Mouse (Mus musculus) bone marrow macrophage, adult 2 months (primary cell): ENCODE results near the gene Hoxb3. TPM values are rescaled to one million over a fixed set of nuclear protein-coding genes. Genes with fewer than 3 reads are reported as not detected.

Experiments used
- H3K27ac ChIP-seq: 2 replicates; pipeline ENCODE4 v1.5.1; 2012; ENCODE audit warnings: low read depth, low read length; ENCODE audit not compliant: insufficient read depth
- H3K4me1 ChIP-seq: 2 replicates; pipeline ENCODE4 v1.6.1; 2012; ENCODE audit warnings: low read length; ENCODE audit not compliant: control insufficient read depth, insufficient read depth
- H3K4me3 ChIP-seq: 2 replicates; pipeline ENCODE4 v1.5.1; 2012; ENCODE audit warnings: mild to moderate bottlenecking, low read length, moderate library complexity; ENCODE audit not compliant: insufficient read depth
- CTCF ChIP-seq: IDR thresholded peaks from 2 replicates; pipeline ENCODE4 v1.5.1; 2012; ENCODE audit warnings: low read depth, mild to moderate bottlenecking, low read length, moderate library complexity
- POLR2A ChIP-seq: IDR thresholded peaks from 2 replicates; pipeline ENCODE4 v1.6.1; 2012; ENCODE audit warnings: mild to moderate bottlenecking, low read depth, low read length, borderline replicate concordance
- polyA plus RNA-seq: library from polyadenylated mRNA; stranded (reverse); fragments of >200 nt; gene quantifications from 2 replicates; pipeline ENCODE4 v1.2.4, GENCODE M21; 2012; ENCODE audit not compliant: missing spikeins, insufficient read depth, insufficient read length

Hoxb3 gene
- polyA plus RNA-seq, 1 experiment: 1.6 TPM

DNA sequence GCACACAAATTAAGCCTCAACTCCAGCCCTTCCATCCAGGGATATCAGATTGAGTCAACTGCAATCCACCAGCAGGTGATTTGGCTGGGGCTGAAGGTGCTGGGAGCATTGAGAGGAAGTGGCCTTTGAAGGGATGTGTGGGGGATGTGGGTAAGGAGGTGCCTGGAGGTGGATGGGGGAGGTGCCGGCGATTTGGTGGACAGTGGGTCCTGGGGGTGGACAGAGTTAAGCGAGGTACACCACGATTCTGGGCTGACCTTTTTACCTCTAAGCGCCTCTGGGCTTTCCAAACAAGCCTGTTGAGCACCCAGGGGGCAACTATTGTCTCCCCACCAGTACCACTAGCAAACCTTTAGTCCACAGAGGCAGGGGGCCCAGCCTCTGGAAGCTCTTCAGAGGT, 45.6 kb downstream of the Hoxb3 start:
- H3K27ac ChIP-seq: no peak overlapping the region
- TF ChIP-seq CTCF (no peak), POLR2A (no peak)
- H3K4me3 ChIP-seq: no peak overlapping the region
- no peaks in the 10 kb centered on the region for H3K4me1 ChIP-seq

- Histone ChIP-seq H3K4me1 (no peaks in the 10 kb centered on the region), H3K27ac (no peak overlapping the region), H3K4me3 (no peak overlapping the region)
- TF ChIP-seq CTCF (no peak), POLR2A (no peak)
Observed at GRCm38 (mm10) chr11:96369140-96369539, 46.0 kb downstream of the Hoxb3 start.

DNA sequence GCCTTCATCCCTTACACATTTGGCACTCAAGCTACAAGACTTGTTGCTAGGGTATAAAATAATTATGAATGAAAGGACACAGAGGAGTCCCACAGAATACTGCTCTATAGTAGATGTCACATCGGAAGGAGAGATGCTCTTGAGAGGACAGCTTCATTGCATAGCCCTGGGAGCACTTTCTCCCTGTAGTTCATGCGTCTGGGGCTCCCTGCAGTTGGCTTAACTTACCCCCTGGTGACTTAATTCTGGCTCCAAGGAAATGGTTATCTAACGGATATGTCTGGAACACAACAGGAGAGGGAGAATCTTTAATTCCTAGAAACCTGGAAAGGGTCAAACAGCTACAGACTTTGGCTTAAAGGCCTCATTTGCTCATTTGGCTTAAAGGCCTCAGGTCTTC, 48.6 kb downstream of the Hoxb3 start:
- Histone ChIP-seq H3K27ac (no peak overlapping the region), H3K4me1 (no peaks in the 10 kb centered on the region), H3K4me3 (no peak overlapping the region)
- TF ChIP-seq POLR2A (no peak), CTCF (no peak)

- TF ChIP-seq CTCF (no peak), POLR2A (no peak)
- H3K4me1 ChIP-seq: no peaks in the 10 kb centered on the region
- H3K4me3 ChIP-seq: no peak overlapping the region
- H3K27ac ChIP-seq: no peak overlapping the region
Observed at GRCm38 (mm10) chr11:96372519-96372918, 49.4 kb downstream of the Hoxb3 start.

- Histone ChIP-seq H3K4me3 (no peak overlapping the region), H3K27ac (no peak overlapping the region), H3K4me1 (no peaks in the 10 kb centered on the region)
- no peak for TF ChIP-seq POLR2A
Observed at GRCm38 (mm10) chr11:96374810-96375209, 51.7 kb downstream of the Hoxb3 start.

DNA sequence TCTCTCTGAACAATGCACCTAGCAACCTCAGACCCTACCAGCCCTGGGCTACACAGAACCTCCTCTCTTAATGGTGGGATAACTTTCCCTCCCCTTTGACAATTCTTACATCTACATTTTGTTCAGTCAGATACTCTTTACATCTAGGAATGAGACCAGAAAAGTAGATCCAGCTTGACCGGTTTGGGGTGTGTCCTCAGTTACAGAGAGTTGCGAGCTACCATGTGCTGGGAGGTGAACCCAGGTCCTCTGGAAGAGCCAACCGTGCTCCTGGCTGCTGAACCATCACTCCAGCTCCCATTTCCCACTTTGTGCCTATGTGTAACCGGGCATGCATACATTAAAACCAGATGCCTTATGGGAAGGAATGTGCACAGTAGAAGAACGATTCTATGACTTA, 60.3 kb downstream of the Hoxb3 start:
- TF ChIP-seq POLR2A (no peak), CTCF (no peak)
- no peak overlapping the region for H3K4me3 ChIP-seq
- H3K4me1 ChIP-seq: no peaks in the 10 kb centered on the region
- no peak overlapping the region for H3K27ac ChIP-seq

GRCm38 (mm10) chr11:96387635-96388034, 64.5 kb downstream of the Hoxb3 start:
- no peak overlapping the region for H3K4me3 ChIP-seq
- H3K27ac ChIP-seq: no peak overlapping the region
- TF ChIP-seq CTCF: no peak
- no peak for TF ChIP-seq POLR2A
- H3K4me1 ChIP-seq: no peaks in the 10 kb centered on the region

DNA sequence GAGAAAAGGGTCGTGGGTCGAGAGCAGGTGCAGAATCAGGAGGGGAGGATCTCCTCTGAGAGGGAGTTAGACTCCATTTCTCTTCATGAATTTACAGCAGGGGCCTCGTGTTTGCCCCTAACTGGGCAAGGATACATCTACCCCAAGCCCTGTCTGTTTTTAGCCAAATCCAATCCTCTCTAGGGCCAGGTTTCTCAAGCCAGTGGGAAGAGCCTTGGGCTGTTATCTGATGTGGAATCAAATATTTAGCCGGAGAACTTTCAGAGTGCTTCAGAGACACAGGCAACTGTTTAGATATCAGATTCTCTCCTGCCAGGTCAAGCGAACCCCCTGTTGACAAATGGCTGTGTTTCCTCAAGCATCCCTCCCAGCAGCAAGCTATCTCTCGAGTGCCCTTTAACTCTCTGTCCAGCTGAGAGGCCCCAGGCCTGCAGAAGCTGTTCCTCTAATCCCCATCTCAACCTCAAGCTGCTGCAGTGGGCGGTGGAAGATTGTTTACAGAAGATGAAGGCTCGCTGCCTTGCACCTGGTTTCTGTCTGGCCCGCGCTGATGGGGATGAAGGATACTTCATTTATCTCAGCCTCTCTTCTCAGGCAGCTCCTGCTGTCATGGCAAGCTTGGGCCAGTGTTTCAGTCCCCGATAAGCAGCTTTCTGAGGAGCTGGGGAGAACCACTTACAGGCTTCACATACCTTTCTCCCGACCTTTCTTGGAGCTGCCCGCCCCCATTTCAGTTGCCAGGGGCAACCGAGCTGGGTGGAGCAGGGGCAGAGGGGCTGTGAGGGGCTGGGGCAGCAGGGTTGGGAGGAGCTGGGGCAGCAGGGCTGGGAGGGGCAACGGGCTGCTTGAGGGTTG, 73.9 kb downstream of the Hoxb3 start:
- TF ChIP-seq CTCF (no peak), POLR2A (no peak)
- H3K27ac ChIP-seq: no peak overlapping the region
- H3K4me3 ChIP-seq: no peak overlapping the region
- peaks cover 2% of the 10 kb centered on the region; the same call in 1 of the 2 replicates for H3K4me1 ChIP-seq

Other genes with a start within 250 kb of the Hoxb3 start
- gene Atp5g1, start 247.7 kb upstream of the Hoxb3 start, polyA plus RNA-seq: 101 and 118 TPM in 2 replicates
- not detected in 2 replicates for gene Calcoco2, start 211.4 kb upstream of the Hoxb3 start, polyA plus RNA-seq
- not detected in 2 replicates for gene Ttll6, start 189.5 kb upstream of the Hoxb3 start, polyA plus RNA-seq
- not detected in 2 replicates for gene Hoxb13, start 129.0 kb upstream of the Hoxb3 start, polyA plus RNA-seq
- not detected in 2 replicates for gene Hoxb9, start 51.9 kb upstream of the Hoxb3 start, polyA plus RNA-seq
- gene Hoxb8, start 41.4 kb upstream of the Hoxb3 start, polyA plus RNA-seq: not detected in 2 replicates
- not detected in 2 replicates for gene Hoxb7, start 36.7 kb upstream of the Hoxb3 start, polyA plus RNA-seq
- gene Hoxb6, start 30.9 kb upstream of the Hoxb3 start, polyA plus RNA-seq: not detected in 2 replicates
- gene Hoxb5, start 20.0 kb upstream of the Hoxb3 start, polyA plus RNA-seq: not detected in 2 replicates
- gene Hoxb4, start 5.1 kb upstream of the Hoxb3 start, polyA plus RNA-seq: 7.9 and 10.2 TPM in 2 replicates
- gene Hoxb2, start 27.2 kb downstream of the Hoxb3 start, polyA plus RNA-seq: 0.25 TPM in 1 of 2 replicates, not detected in the other
- not detected in 2 replicates for gene Hoxb1, start 42.4 kb downstream of the Hoxb3 start, polyA plus RNA-seq
- gene Skap1, start 141.3 kb downstream of the Hoxb3 start, polyA plus RNA-seq: not detected in 2 replicates